Mouse (Mus musculus): ENCODE data around the gene Nudcd3.

The Nudcd3 gene

GRCm38 (mm10) chr11:6178673-6179166, 21.5 kb downstream of the Nudcd3 start:
- no peak for DNase-seq (ENCODE audit: low spot score in 2 of 2)

GRCm38 (mm10) chr11:6177781-6178420, 22.3 kb downstream of the Nudcd3 start:
- DNase-seq (ENCODE audit: low spot score in 2 of 2): no peak

- no peak for DNase-seq (ENCODE audit: low spot score in 2 of 2)
Observed at GRCm38 (mm10) chr11:6175506-6175905, 24.7 kb downstream of the Nudcd3 start.

- DNase-seq (ENCODE audit: low spot score in 2 of 2): no peak
Observed at GRCm38 (mm10) chr11:6174719-6175118, 25.5 kb downstream of the Nudcd3 start.

- no peak for DNase-seq (ENCODE audit: low spot score in 2 of 2)
Observed at GRCm38 (mm10) chr11:6169041-6169663, 31.1 kb downstream of the Nudcd3 start.

GRCm38 (mm10) chr11:6166351-6166750, 33.9 kb downstream of the Nudcd3 start:
- DNase-seq (ENCODE audit: low spot score in 2 of 2): no peak

GRCm38 (mm10) chr11:6165391-6166081, 34.7 kb downstream of the Nudcd3 start:
- no peak for DNase-seq (ENCODE audit: low spot score in 2 of 2)

GRCm38 (mm10) chr11:6164781-6165180, 35.4 kb downstream of the Nudcd3 start:
- no peak for DNase-seq (ENCODE audit: low spot score in 2 of 2)

- no peak for DNase-seq (ENCODE audit: low spot score in 2 of 2)
Observed at GRCm38 (mm10) chr11:6163706-6164105, 36.5 kb downstream of the Nudcd3 start.

- DNase-seq (ENCODE audit: low spot score in 2 of 2): no peak
Observed at GRCm38 (mm10) chr11:6163062-6163461, 37.2 kb downstream of the Nudcd3 start.

GRCm38 (mm10) chr11:6161549-6161948, 38.7 kb downstream of the Nudcd3 start:
- DNase-seq (ENCODE audit: low spot score in 2 of 2): no peak

GRCm38 (mm10) chr11:6160663-6161271, 39.4 kb downstream of the Nudcd3 start:
- DNase-seq (ENCODE audit: low spot score in 2 of 2): no peak

- DNase-seq (ENCODE audit: low spot score in 2 of 2): no peak
Observed at GRCm38 (mm10) chr11:6159704-6160275, 40.4 kb downstream of the Nudcd3 start.

- no peak for DNase-seq (ENCODE audit: low spot score in 2 of 2)
Observed at GRCm38 (mm10) chr11:6158515-6158914, 41.7 kb downstream of the Nudcd3 start.

- DNase-seq (ENCODE audit: low spot score in 2 of 2): no peak
Observed at GRCm38 (mm10) chr11:6157119-6157518, 43.1 kb downstream of the Nudcd3 start.

- no peak for DNase-seq (ENCODE audit: low spot score in 2 of 2)
Observed at GRCm38 (mm10) chr11:6156651-6157050, 43.6 kb downstream of the Nudcd3 start.

- DNase-seq (ENCODE audit: low spot score in 2 of 2): peak in 1 of 2 experiments; percentile 27
Observed at GRCm38 (mm10) chr11:6154211-6154701, 46.0 kb downstream of the Nudcd3 start.

GRCm38 (mm10) chr11:6152864-6153263, 47.4 kb downstream of the Nudcd3 start:
- DNase-seq (ENCODE audit: low spot score in 2 of 2): no peak

GRCm38 (mm10) chr11:6138233-6138950, 61.8 kb downstream of the Nudcd3 start:
- DNase-seq (ENCODE audit: low spot score in 2 of 2): no peak

- no peak for DNase-seq (ENCODE audit: low spot score in 2 of 2)
Observed at GRCm38 (mm10) chr11:6132886-6133285, 67.3 kb downstream of the Nudcd3 start.

GRCm38 (mm10) chr11:6130578-6130977, 69.6 kb downstream of the Nudcd3 start:
- no peak for DNase-seq (ENCODE audit: low spot score in 2 of 2)

Measured in frontal cortex, postnatal 25 days (tissue).